Mouse (Mus musculus) MEL (cell line): Measurements from ENCODE around the gene 0610010F05Rik. TPM values are rescaled to one million over a fixed set of nuclear protein-coding genes. Genes with fewer than 3 reads are reported as not detected.

Experiments used
- DNase-seq: peaks from one replicate; pipeline ENCODE4 v3.0.0; 2011; ENCODE audit warnings: low read depth, low spot score
- H3K27ac ChIP-seq: 2 replicates; pipeline ENCODE4 v1.5.1; 2012; ENCODE audit warnings: low read depth, mild to moderate bottlenecking, control low read depth, low read length, moderate library complexity; ENCODE audit not compliant: control insufficient read depth
- H3K27me3 ChIP-seq, 2 experiments: fragments of 150-350 bp in 1 of 2; sonication (generic) in 1 of 2; 2 replicates each; pipeline ENCODE4 v1.6.1; 2012; ENCODE audit warnings: low read length in 2 of 2, mild to moderate bottlenecking in 2 of 2, improper control_type of control experiment in 1 of 2, moderate library complexity in 1 of 2; ENCODE audit not compliant: insufficient read depth in 2 of 2, control insufficient read depth in 1 of 2
- H3K36me3 ChIP-seq, 2 experiments: 2 replicates each; pipeline ENCODE4 v1.6.1; 2012 to 2014; ENCODE audit warnings: low read length in 2 of 2, improper control_type of control experiment in 1 of 2, inconsistent platforms in 1 of 2, mild to moderate bottlenecking in 1 of 2; ENCODE audit not compliant: insufficient read depth in 2 of 2, control insufficient read depth in 1 of 2
- H3K4me1 ChIP-seq, 2 experiments: fragments of 150-350 bp in 1 of 2; sonication (generic) in 1 of 2; 2 replicates each; pipeline ENCODE4 v1.6.1; 2012; ENCODE audit warnings: low read length in 2 of 2, improper control_type of control experiment in 1 of 2, mild to moderate bottlenecking in 1 of 2; ENCODE audit not compliant: insufficient read depth in 2 of 2, control insufficient read depth in 1 of 2
- H3K4me3 ChIP-seq, 2 experiments: fragments of 150-350 bp in 1 of 2; sonication (generic) in 1 of 2; 2 replicates each; pipeline ENCODE4 v1.5.1; 2012; ENCODE audit warnings: low read depth in 2 of 2, low read length in 2 of 2, mild to moderate bottlenecking in 2 of 2, moderate library complexity in 2 of 2, control low read depth in 1 of 2, improper control_type of control experiment in 1 of 2; ENCODE audit not compliant: control insufficient read depth in 1 of 2, insufficient read depth in 1 of 2
- H3K79me2 ChIP-seq: 2 replicates; pipeline ENCODE4 v1.6.1; 2012; ENCODE audit warnings: mild to moderate bottlenecking, low read length, moderate library complexity; ENCODE audit not compliant: control insufficient read depth, poor library complexity, insufficient read depth
- H3K9ac ChIP-seq: 2 replicates; pipeline ENCODE4 v1.6.1; 2012; ENCODE audit warnings: low read depth, mild to moderate bottlenecking, control low read depth, low read length, moderate library complexity; ENCODE audit not compliant: control insufficient read depth, poor library complexity, severe bottlenecking
- H3K9me3 ChIP-seq: fragments of 150-350 bp; sonication (generic); replicated peaks from 2 replicates; pipeline ENCODE4 v1.6.1; 2012; ENCODE audit warnings: mild to moderate bottlenecking, low read length, improper control_type of control experiment, moderate library complexity; ENCODE audit not compliant: insufficient read depth
- BHLHE40 ChIP-seq: IDR thresholded peaks from 2 replicates; pipeline ENCODE4 v1.6.1; 2012; ENCODE audit warnings: low read depth, mild to moderate bottlenecking, inconsistent platforms, low read length, improper control_type of control experiment, borderline replicate concordance
- CHD1 ChIP-seq: IDR thresholded peaks from 2 replicates; pipeline ENCODE4 v1.6.1; 2012; ENCODE audit warnings: low read depth, mild to moderate bottlenecking, inconsistent platforms, low read length, improper control_type of control experiment
- CTCF ChIP-seq, 3 experiments: IDR thresholded peaks in 2 of 3; conservative IDR thresholded peaks in 1 of 3; 2 replicates each; pipeline ENCODE4 v1.5.1; 2011 to 2012; ENCODE audit warnings: low read length in 3 of 3, low read depth in 2 of 3, mild to moderate bottlenecking in 2 of 3, improper control_type of control experiment in 1 of 3, inconsistent platforms in 1 of 3, mixed read lengths in 1 of 3, moderate library complexity in 1 of 3; ENCODE audit not compliant: control insufficient read depth in 1 of 3, insufficient read depth in 1 of 3, poor library complexity in 1 of 3, severe bottlenecking in 1 of 3
- E2F4 ChIP-seq: IDR thresholded peaks from 2 replicates; pipeline ENCODE4 v1.6.1; 2011; ENCODE audit warnings: low read depth, low read length, improper control_type of control experiment, borderline replicate concordance
- ELF1 ChIP-seq: IDR thresholded peaks from 2 replicates; pipeline ENCODE4 v1.6.1; 2014; ENCODE audit warnings: low read depth, mild to moderate bottlenecking, inconsistent platforms, low read length, improper control_type of control experiment, moderate library complexity
- EP300 ChIP-seq, 2 experiments: IDR thresholded peaks; 2 replicates each; pipeline ENCODE4 v1.6.1; 2011; ENCODE audit warnings: improper control_type of control experiment in 2 of 2, low read length in 2 of 2, low read depth in 1 of 2, mild to moderate bottlenecking in 1 of 2
- ETS1 ChIP-seq: IDR thresholded peaks from 2 replicates; pipeline ENCODE4 v1.6.1; 2012; ENCODE audit warnings: low read depth, mild to moderate bottlenecking, inconsistent platforms, low read length, improper control_type of control experiment, moderate library complexity
- GABPA ChIP-seq: IDR thresholded peaks from 2 replicates; pipeline ENCODE4 v1.6.1; 2012; ENCODE audit warnings: low read depth, mild to moderate bottlenecking, inconsistent platforms, low read length, improper control_type of control experiment, moderate library complexity
- GATA1 ChIP-seq: IDR thresholded peaks from 2 replicates; pipeline ENCODE4 v1.6.1; 2011; ENCODE audit warnings: low read depth, low read length, improper control_type of control experiment
- JUND ChIP-seq: IDR thresholded peaks from 2 replicates; pipeline ENCODE4 v1.6.1; 2011; ENCODE audit warnings: low read depth, mild to moderate bottlenecking, improper control_type of control experiment, low read length
- KAT2A ChIP-seq: conservative IDR thresholded peaks from 2 replicates; pipeline ENCODE4 v1.6.1; 2012; ENCODE audit warnings: low read depth, low read length, improper control_type of control experiment, inconsistent platforms
- MAFK ChIP-seq: IDR thresholded peaks from 2 replicates; pipeline ENCODE4 v1.6.1; 2011; ENCODE audit warnings: low read depth, mild to moderate bottlenecking, low read length, improper control_type of control experiment, borderline replicate concordance
- MAX ChIP-seq: IDR thresholded peaks from 2 replicates; pipeline ENCODE4 v1.6.1; 2011; ENCODE audit warnings: low read length, improper control_type of control experiment
- MAZ ChIP-seq: IDR thresholded peaks from 2 replicates; pipeline ENCODE4 v1.6.1; 2012; ENCODE audit warnings: low read depth, mild to moderate bottlenecking, inconsistent platforms, low read length, improper control_type of control experiment
- MEF2A ChIP-seq: IDR thresholded peaks from 2 replicates; pipeline ENCODE4 v1.6.1; 2014; ENCODE audit warnings: low read depth, mild to moderate bottlenecking, inconsistent platforms, low read length, improper control_type of control experiment; ENCODE audit not compliant: poor library complexity, insufficient replicate concordance, severe bottlenecking; ENCODE audit errors: extremely low read depth
- MYB ChIP-seq: IDR thresholded peaks from 2 replicates; pipeline ENCODE4 v1.6.1; 2011; ENCODE audit warnings: mild to moderate bottlenecking, low read depth, low read length, improper control_type of control experiment
- MYC ChIP-seq: IDR thresholded peaks from 2 replicates; pipeline ENCODE4 v1.6.1; 2011; ENCODE audit warnings: low read depth, mild to moderate bottlenecking, low read length, improper control_type of control experiment, moderate library complexity
- POLR2A ChIP-seq, 2 experiments: IDR thresholded peaks; 2 replicates each; pipeline ENCODE4 v1.6.1; 2011 to 2012; ENCODE audit warnings: low read length in 2 of 2, mild to moderate bottlenecking in 2 of 2, control low read depth in 1 of 2, improper control_type of control experiment in 1 of 2, low read depth in 1 of 2, moderate library complexity in 1 of 2; ENCODE audit not compliant: control insufficient read depth in 1 of 2, insufficient read depth in 1 of 2, poor library complexity in 1 of 2
- POLR2AphosphoS2 ChIP-seq: IDR thresholded peaks from 2 replicates; pipeline ENCODE4 v1.6.1; 2011; ENCODE audit warnings: low read length, improper control_type of control experiment
- POLR2AphosphoS5 ChIP-seq: IDR thresholded peaks from 2 replicates; pipeline ENCODE4 v1.6.1; 2012; ENCODE audit warnings: low read depth, borderline replicate concordance, mild to moderate bottlenecking, inconsistent platforms, low read length, moderate library complexity, mixed read lengths
- RAD21 ChIP-seq: IDR thresholded peaks from 2 replicates; pipeline ENCODE4 v1.6.1; 2011; ENCODE audit warnings: mild to moderate bottlenecking, low read depth, low read length, improper control_type of control experiment
- RCOR1 ChIP-seq: IDR thresholded peaks from 2 replicates; pipeline ENCODE4 v1.6.1; 2012; ENCODE audit warnings: low read depth, mild to moderate bottlenecking, inconsistent platforms, low read length, improper control_type of control experiment
- SIN3A ChIP-seq: IDR thresholded peaks from 2 replicates; pipeline ENCODE4 v1.6.1; 2012; ENCODE audit warnings: low read length, improper control_type of control experiment, inconsistent platforms
- SMC3 ChIP-seq: IDR thresholded peaks from 2 replicates; pipeline ENCODE4 v1.6.1; 2011; ENCODE audit warnings: low read depth, low read length, improper control_type of control experiment
- TBP ChIP-seq: IDR thresholded peaks from 2 replicates; pipeline ENCODE4 v1.8.0; 2011; ENCODE audit warnings: low read depth, low read length, improper control_type of control experiment
- TCF12 ChIP-seq: IDR thresholded peaks from 2 replicates; pipeline ENCODE4 v1.6.1; 2014; ENCODE audit warnings: low read depth, mild to moderate bottlenecking, inconsistent platforms, low read length, improper control_type of control experiment, moderate library complexity
- USF1 ChIP-seq: IDR thresholded peaks from 2 replicates; pipeline ENCODE4 v1.6.1; 2014; ENCODE audit warnings: low read depth, mild to moderate bottlenecking, inconsistent platforms, low read length, improper control_type of control experiment, moderate library complexity
- USF2 ChIP-seq, 2 experiments: IDR thresholded peaks; 2 replicates each; pipeline ENCODE4 v1.6.1; 2011 to 2012; ENCODE audit warnings: improper control_type of control experiment in 2 of 2, low read length in 2 of 2, borderline replicate concordance in 1 of 2, inconsistent platforms in 1 of 2, low read depth in 1 of 2, mild to moderate bottlenecking in 1 of 2; ENCODE audit not compliant: insufficient read depth in 1 of 2
- ZC3H11A ChIP-seq: IDR thresholded peaks from 2 replicates; pipeline ENCODE4 v1.6.1; 2012; ENCODE audit warnings: low read depth, mild to moderate bottlenecking, inconsistent platforms, low read length, improper control_type of control experiment
- ZKSCAN1 ChIP-seq: IDR thresholded peaks from 2 replicates; pipeline ENCODE4 v1.6.1; 2012; ENCODE audit warnings: low read depth, mild to moderate bottlenecking, inconsistent platforms, low read length, improper control_type of control experiment, moderate library complexity
- ZMIZ1 ChIP-seq: IDR thresholded peaks from 2 replicates; pipeline ENCODE4 v1.6.1; 2012; ENCODE audit warnings: low read depth, mild to moderate bottlenecking, inconsistent platforms, low read length, improper control_type of control experiment, moderate library complexity
- polyA plus RNA-seq, 2 experiments: library from polyadenylated mRNA; stranded (reverse) in 1 of 2; unstranded in 1 of 2; fragments of >175 nt in 1 of 2; fragments of >200 nt in 1 of 2; gene quantifications; 2 replicates each; pipeline versions ENCODE4 v1.2.1 to v1.2.4; 2012; ENCODE audit warnings: low replicate concordance in 2 of 2, low read depth in 1 of 2; ENCODE audit not compliant: insufficient read length in 2 of 2, insufficient read depth in 1 of 2, missing spikeins in 1 of 2
- total RNA-seq: library from RNA; depleted of rRNA; stranded (reverse); fragments of 300-350 nt; gene quantifications from 2 replicates; pipeline ENCODE4 v1.2.3, GENCODE M21; 2012

Gene 0610010F05Rik
- total and polyA plus RNA-seq, 3 experiments, result 13.8 to 156 (median 14.1) TPM

DNA sequence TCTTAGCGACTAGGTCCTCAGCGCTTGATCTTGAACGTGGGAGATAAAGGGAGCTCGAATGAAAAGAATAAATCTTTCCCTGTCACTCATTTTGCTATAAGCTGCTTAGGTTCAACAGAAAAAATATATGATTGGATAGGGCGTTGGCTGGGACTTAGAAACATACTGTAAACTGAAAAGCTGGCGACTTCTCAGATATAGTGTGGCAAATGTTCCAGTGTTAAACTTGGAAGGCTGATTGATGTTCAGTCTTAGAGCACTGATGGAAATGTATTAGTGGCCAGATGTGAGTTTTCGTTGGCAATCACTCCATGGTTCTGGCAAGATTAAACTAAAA, 408 bp upstream of the 0610010F05Rik start:
- no peak overlapping the region for H3K27ac ChIP-seq
- H3K9me3 ChIP-seq, result 0 out of 2 replicates have a peak, but pooled peaks cover 2% of the 10 kb centered on the region
- DNase-seq, result no peak
- H3K79me2 ChIP-seq, result peaks cover 4% of the 10 kb centered on the region; the same call in 1 of the 2 replicates
- H3K9ac ChIP-seq, result peak overlapping the region; percentile 37
- peaks cover 3 to 9% of the 10 kb centered on the region in 2 experiments for H3K4me1 ChIP-seq
- no peaks in the 10 kb centered on the region for H3K27me3 ChIP-seq
- peak overlapping the region; percentile 63 to 80 for H3K4me3 ChIP-seq
- peaks cover 2 to 10% of the 10 kb centered on the region in 2 experiments for H3K36me3 ChIP-seq
- TF ChIP-seq CHD1 (0 out of 2 replicates have a peak, but pooled peaks have one; percentile 40), SIN3A (peak; percentile 96), ZKSCAN1 (0 out of 2 replicates have a peak, but pooled peaks have one; percentile 8), E2F4 (0 out of 2 replicates have a peak, but pooled peaks have one; percentile 7), POLR2AphosphoS5 (no peak), POLR2A (IDR thresholded peaks at IDR 0.05; ENCODE audit: control insufficient read depth in 1 of 2, insufficient read depth in 1 of 2, low read depth in 1 of 2, low read length in 2 of 2, poor library complexity in 1 of 2) (no peak), RCOR1 (peak; percentile 52; the same call in 1 of the 2 replicates), POLR2AphosphoS2 (0 out of 2 replicates have a peak, but pooled peaks have one; percentile 13)

DNA sequence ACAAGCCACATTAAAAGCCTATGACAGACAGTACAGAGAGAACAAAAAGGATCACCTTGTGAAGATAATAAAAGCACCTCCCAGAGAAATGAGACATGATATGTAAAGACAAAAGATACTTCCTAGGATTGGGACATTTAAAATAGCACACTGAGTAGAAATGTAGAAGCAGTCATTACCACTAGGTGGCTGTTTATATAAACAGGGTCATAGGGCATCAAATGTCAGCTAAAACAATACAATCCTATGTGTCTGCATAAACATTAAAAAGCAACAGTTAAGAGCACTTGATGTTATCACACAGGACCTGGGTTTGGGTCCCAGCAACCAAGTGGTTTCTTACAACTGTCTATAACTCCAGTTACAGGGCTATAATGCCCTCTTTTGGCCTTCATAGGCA, 2.8 kb downstream of the 0610010F05Rik start:
- no peaks in the 10 kb centered on the region for H3K9me3 ChIP-seq
- H3K27ac ChIP-seq, result no peak overlapping the region
- H3K27me3 ChIP-seq, result no peaks in the 10 kb centered on the region
- no peak overlapping the region for H3K9ac ChIP-seq
- H3K36me3 ChIP-seq, result peaks cover 1 to 10% of the 10 kb centered on the region in 2 experiments; a peak in 2 of 4 replicates
- H3K4me3 ChIP-seq, result no peak overlapping the region
- peak; percentile 54 for DNase-seq
- peaks cover 4% of the 10 kb centered on the region; the same call in 1 of the 2 replicates for H3K79me2 ChIP-seq
- peaks cover 3 to 9% of the 10 kb centered on the region in 2 experiments for H3K4me1 ChIP-seq
- no peak; the same call in 1 of the 2 replicates for TF ChIP-seq USF1
- TF ChIP-seq CHD1, result no peak
- no peak for TF ChIP-seq MAX
- no peak for TF ChIP-seq MAFK
- TF ChIP-seq MYC, result no peak
- peak; percentile 15 for TF ChIP-seq RAD21
- no peak for TF ChIP-seq ETS1
- no peak for TF ChIP-seq POLR2AphosphoS2
- no peak for TF ChIP-seq GABPA
- no peak for TF ChIP-seq ZC3H11A
- TF ChIP-seq MYB, result no peak
- TF ChIP-seq TCF12, result no peak
- no peak for TF ChIP-seq EP300 (IDR thresholded peaks at IDR 0.05; ENCODE audit: low read depth in 1 of 2, low read length in 2 of 2)
- no peak for TF ChIP-seq ELF1
- no peak for TF ChIP-seq KAT2A
- TF ChIP-seq TBP, result no peak
- TF ChIP-seq JUND, result no peak
- TF ChIP-seq SMC3, result 0 out of 2 replicates have a peak, but pooled peaks have one; percentile 31
- no peak for TF ChIP-seq USF2 (IDR thresholded peaks at IDR 0.05; ENCODE audit: borderline replicate concordance in 1 of 2, insufficient read depth in 1 of 2, low read depth in 1 of 2, low read length in 2 of 2)
- TF ChIP-seq MAZ, result no peak
- TF ChIP-seq CTCF (IDR thresholded peaks at IDR 0.05 in 2 of 3, conservative IDR thresholded peaks at IDR 0.05 in 1 of 3; ENCODE audit: control insufficient read depth in 1 of 3, insufficient read depth in 1 of 3, low read depth in 2 of 3, low read length in 3 of 3, poor library complexity in 1 of 3, severe bottlenecking in 1 of 3), result peak in 2 of 3 experiments; percentile 38 to 54; a peak in 4 of 6 replicates
- TF ChIP-seq SIN3A, result peak; percentile 38; the same call in 1 of the 2 replicates
- TF ChIP-seq GATA1, result no peak
- no peak for TF ChIP-seq MEF2A
- TF ChIP-seq POLR2AphosphoS5, result no peak
- no peak for TF ChIP-seq BHLHE40
- TF ChIP-seq ZKSCAN1, result no peak
- TF ChIP-seq ZMIZ1, result no peak
